Mouse (Mus musculus): ENCODE results near the gene Eif3i.

Eif3i gene

GRCm38 (mm10) chr4:129620419-129621282, 20.2 kb upstream of the Eif3i start:
- peak; percentile 40 to 52 for DNase-seq (ENCODE audit: inconsistent age in 2 of 2, low spot score in 1 of 2)

DNA sequence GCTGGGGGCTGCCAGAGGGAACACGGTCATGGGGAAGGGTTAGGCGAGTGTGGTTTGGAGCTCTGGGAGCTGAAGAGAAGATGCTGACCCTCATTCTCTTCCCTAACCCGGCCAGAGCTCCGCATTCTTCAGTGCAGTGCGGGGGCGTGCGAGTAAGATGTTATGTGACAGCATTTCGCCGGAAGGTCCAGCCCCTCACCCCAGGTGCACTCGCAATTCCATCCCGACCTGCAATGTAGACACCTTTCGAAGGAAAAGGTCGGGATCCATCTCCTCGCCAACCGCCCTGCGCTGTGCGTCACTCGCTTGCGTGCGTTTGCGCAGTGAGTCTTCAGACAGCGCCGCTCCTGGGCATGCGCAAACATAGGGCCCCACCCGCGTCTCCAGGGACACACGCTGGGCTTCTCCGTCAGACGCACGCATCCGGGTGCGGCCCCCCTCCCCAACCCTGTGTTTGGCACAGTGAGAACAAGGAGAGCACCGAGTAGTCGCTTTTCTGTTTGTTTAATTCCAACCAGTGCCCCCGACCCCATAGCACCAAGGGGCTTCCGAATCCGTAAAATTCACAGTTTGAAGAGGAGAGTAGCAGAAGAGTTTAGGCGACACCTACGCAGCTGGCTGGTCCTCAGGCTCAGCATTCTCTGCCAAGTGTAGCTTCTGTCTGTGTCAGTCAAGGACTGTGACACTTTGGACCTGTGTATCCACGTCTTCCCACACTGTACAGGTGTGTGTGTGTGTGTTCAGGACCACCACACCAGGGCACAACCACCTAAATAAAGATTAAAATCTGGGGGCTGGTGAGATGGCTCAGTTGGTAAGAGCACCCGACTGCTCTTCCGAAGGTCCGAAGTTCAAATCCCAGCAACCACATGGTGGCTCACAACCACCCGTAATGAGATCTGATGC, 18.6 kb upstream of the Eif3i start, which contains the start of gene Iqcc:
Gene Iqcc, minus strand, starts transcription at position 314 of the 906 bp plus-strand sequence.
- peak; percentile 98 for DNase-seq (ENCODE audit: inconsistent age in 2 of 2, low spot score in 1 of 2)

GRCm38 (mm10) chr4:129618031-129618430, 17.6 kb upstream of the Eif3i start:
- DNase-seq (ENCODE audit: inconsistent age in 2 of 2, low spot score in 1 of 2): peak in 1 of 2 experiments; percentile 51

DNA sequence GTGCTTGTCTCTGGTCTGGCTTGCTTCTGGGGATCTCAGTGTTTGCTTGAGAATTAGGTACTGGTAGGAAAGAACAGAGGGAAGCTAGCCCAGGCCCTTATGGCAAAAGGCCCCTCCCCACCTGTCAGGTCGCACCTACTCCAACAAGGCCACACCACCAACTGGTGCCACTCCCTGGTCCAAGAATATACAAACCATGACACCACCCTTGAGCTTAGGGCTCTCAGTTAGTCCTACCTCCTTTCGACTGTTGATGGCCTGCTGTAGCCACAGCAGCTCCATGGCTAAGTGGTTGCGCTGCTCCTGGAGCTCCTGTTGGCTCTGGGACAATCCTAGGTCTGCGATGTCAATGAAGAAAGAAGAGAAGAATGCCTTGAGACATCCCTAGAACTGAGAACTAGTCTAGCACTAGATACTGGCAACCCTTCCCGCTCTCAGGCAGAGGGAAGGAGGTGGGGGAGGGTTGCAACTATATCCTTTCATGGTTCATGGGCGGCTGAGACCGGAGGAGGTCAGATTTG, 16.7 kb upstream of the Eif3i start:
- DNase-seq (ENCODE audit: inconsistent age in 2 of 2, low spot score in 1 of 2): peak in 1 of 2 experiments; percentile 31

DNA sequence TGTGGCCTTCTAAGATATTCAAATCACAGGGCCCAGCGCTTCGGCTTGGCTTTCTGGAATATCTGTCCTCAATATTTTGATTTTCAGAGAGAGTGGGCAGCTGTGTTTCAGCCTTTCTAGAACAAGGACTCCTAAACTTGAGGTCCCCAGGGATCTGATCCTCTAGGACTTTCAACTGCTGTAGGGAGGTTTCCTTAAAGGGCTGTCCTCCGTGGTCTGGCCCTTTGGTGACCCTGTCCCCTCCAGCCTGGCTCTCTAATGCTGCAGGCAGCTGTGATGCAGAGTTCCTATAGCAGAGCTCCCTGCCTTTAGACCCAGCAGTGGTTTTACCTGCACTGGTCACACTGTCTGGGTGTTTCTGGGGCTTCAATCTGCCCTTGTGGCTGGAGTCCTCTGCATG, 16.2 kb upstream of the Eif3i start:
- DNase-seq (ENCODE audit: inconsistent age in 2 of 2, low spot score in 1 of 2): peak in 1 of 2 experiments; percentile 29

DNA sequence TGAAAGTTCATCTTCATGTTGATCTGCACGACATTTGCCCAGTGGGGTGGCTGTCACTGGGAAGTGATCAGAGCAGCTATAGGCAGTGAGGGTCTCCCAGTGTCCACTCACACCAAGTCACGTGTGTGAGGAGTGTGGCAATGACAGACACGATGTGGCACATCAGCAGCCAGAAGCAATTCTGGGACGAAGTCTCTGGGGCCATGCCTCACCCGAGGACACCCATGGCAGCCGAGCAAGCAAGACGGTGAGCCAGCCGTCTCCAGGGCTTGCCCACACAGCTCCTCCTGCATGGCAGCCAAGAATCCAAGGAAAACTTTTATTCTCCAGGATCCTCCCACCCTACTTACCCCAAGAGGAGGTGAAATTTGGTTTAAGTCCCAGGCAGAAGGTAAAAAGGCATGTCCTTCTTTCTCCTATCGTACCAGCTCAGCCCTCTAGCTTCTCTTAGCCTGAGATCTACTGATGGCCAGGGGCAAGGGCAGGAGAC, 15.4 kb upstream of the Eif3i start:
- peak in 1 of 2 experiments; percentile 29 for DNase-seq (ENCODE audit: inconsistent age in 2 of 2, low spot score in 1 of 2)

GRCm38 (mm10) chr4:129614093-129614492, 13.6 kb upstream of the Eif3i start, which contains the start of gene Dcdc2b:
Gene Dcdc2b (minus strand): TSS chr4:129614257.
- DNase-seq (ENCODE audit: inconsistent age in 2 of 2, low spot score in 1 of 2): peak in 1 of 2 experiments; percentile 31

- DNase-seq (ENCODE audit: inconsistent age in 2 of 2, low spot score in 1 of 2): no peak
Measured at GRCm38 (mm10) chr4:129610472-129610871, 10.0 kb upstream of the Eif3i start.

GRCm38 (mm10) chr4:129610026-129610425, 9.6 kb upstream of the Eif3i start:
- DNase-seq (ENCODE audit: inconsistent age in 2 of 2, low spot score in 1 of 2): no peak

DNA sequence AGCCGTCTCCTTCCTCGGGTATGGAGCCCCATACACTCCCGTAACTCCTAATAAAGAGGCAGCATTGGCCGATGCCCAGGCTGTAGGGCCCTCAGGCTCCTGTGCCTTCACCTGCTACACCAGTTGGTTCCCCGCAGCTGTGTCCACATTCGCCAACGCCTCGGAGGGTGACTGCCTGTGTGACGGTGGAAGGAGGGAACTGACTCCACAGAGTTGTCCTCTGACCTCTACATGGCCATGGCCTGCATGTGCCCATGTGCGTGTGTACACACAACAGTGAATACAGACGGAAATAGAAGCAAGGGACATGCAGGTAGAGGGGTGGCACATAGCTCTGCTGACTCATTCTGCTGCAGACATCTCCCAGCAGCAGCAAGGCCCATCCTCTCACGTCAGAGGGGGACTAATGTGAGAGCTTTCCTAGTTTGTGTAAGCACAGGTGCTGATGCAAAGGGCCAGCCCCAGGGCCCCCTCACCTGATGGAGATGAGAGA, 8.7 kb upstream of the Eif3i start:
- no peak for DNase-seq (ENCODE audit: inconsistent age in 2 of 2, low spot score in 1 of 2)

DNA sequence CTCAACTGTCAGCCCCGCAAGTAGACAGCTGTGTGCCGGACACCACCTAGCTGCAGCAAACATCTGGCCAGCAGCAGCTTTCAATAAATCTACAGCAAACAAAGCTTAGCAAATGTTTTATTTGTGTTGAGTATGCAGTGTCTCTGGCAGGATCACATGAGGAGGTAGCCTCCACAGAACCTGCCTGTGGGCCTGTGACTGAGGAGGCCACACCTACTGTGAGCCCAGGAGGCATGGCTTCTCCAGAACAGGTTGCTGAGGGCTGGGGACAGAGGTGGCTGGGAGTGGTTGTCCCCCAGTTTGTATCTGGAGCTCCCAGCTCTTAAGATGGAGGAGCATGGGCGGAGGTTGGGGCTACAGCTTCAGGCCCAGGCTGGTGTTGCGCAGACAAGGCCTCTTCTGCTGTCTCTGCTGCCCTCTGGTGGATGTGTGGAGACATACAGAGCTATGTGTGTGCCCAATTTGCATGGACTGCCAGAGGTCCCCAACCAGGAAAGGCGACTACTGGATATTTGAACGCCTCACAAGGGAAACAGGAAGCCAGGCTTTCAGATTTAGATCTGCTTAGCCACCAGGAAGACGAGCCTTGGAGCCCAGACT, 8.1 kb upstream of the Eif3i start:
- peak; percentile 80 to 91 for DNase-seq (ENCODE audit: inconsistent age in 2 of 2, low spot score in 1 of 2)

- no peak for DNase-seq (ENCODE audit: inconsistent age in 2 of 2, low spot score in 1 of 2)
Measured at GRCm38 (mm10) chr4:129588865-129589264, 11.6 kb downstream of the Eif3i start.

- DNase-seq (ENCODE audit: inconsistent age in 2 of 2, low spot score in 1 of 2): no peak
Measured at GRCm38 (mm10) chr4:129586943-129587342, 13.5 kb downstream of the Eif3i start.

DNA sequence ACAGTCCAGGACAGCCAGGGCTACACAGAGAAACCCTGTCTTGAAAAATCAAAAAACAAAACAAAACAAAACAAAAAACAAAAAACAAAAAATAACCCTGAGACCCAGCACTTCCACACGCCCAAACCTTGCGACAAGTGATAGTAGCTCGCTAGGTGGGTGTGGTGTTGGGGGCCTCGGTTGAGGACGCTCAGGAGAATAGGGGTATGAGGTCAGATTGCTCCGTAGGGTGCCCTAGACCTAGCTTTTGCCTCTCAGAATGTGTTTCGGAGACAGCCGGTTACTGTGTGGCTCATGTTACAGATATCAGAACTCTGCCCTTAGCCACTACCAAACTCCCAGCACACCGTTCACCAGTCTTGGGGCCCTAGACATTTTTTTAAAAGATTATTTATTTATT, 14.7 kb downstream of the Eif3i start:
- DNase-seq (ENCODE audit: inconsistent age in 2 of 2, low spot score in 1 of 2): no peak

DNA sequence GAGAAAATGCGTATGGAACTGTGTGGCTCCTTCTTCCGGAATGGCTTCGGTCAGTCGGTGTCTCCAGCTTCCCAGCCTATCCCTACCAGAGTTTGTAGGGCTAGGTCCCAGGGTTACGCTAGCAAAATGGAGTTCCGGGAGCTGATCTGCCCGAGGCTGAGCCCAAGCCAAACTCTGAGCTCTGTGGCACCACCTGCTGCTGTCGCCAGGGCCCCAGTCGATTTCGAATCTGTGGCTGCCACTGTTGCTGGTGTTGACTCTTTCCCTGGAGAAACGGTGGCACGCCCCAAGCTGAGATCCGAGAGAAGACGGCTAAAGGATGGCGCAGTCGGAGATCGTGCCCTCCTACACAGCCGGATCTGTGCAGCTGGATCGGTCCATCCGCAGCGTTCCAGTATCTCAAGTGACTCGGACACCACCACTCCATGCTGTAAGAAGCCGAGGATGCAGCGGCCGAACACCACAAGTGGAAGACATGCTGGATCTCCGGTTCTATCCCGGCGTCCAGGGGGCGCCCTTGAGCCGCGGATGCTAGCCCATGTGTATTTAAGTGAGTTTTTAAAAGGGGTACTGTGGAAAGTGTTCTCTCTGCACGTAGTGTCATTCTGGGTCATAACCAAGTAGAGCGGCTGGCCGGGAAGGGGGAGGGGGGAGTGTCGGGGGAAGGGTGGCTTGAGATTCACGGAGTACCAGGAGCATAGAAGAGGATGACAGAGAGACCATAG, 15.4 kb downstream of the Eif3i start:
- peak; percentile 89 to 97 for DNase-seq (ENCODE audit: inconsistent age in 2 of 2, low spot score in 1 of 2)

GRCm38 (mm10) chr4:129584370-129584769, 16.1 kb downstream of the Eif3i start:
- DNase-seq (ENCODE audit: inconsistent age in 2 of 2, low spot score in 1 of 2): no peak

- no peak for DNase-seq (ENCODE audit: inconsistent age in 2 of 2, low spot score in 1 of 2)
Measured at GRCm38 (mm10) chr4:129582251-129582650, 18.2 kb downstream of the Eif3i start.

GRCm38 (mm10) chr4:129580347-129580746, 20.1 kb downstream of the Eif3i start:
- peak in 1 of 2 experiments; percentile 34 for DNase-seq (ENCODE audit: inconsistent age in 2 of 2, low spot score in 1 of 2)

DNA sequence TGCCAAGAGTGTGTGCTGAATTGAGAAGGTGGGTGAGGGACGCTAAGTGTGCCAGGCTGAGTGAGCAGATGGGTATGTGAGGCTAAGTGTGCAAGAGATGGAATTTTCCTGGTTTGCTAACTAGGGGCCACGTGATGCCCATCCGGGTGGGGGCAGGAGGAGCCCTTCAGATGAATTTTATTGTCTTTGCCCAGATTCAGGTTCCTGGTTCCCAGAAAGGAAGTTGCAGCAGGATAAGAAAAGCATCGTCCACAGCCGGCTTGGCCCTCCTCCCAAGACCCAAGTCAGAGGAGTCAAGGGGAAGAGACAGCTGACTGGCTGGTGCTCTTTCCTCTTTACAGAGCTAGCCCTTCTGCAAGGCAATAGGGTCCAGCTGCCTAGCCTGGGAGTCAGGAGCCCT, 22.0 kb downstream of the Eif3i start, which contains the start of gene Fam167b:
Gene Fam167b, minus strand, starts transcription at position 84 of the 400 bp plus-strand sequence.
- DNase-seq (ENCODE audit: inconsistent age in 2 of 2, low spot score in 1 of 2): peak; percentile 60 to 74

DNA sequence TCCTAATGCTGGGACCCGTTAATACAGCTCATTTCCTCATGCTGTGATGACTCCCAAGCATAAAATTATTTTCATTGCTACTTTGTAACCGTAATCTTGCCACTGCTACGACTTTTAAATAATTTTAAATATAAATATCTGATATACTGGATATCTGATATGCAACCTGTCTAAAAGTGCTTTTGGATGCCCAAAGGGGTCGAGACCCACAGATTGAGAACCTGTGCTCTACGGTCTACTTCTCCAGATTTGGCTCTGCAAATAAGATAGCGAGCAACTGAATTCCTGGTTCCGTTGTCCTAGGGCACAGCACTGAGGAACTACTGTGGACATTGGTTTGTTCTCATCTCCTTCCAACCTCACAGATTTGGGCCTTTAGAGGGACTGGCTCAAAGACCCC, 22.8 kb downstream of the Eif3i start:
- DNase-seq (ENCODE audit: inconsistent age in 2 of 2, low spot score in 1 of 2): no peak
